Comparison of ENCODE assay signal across 21 mouse cellular contexts in genomic region chr6:143329096-143329495, GRCm38 (mm10).
DNase-seq lines count a peak whose midpoint lies in the region; ATAC-seq and TF ChIP-seq lines count a peak whose summit lies in the region.
"Had no signal": no experiment of that assay in that cellular context is flagged by ENCODE, and none has a peak within 500 bp of the region (broad histone marks: within the 10 kb centered on the region; RNA-seq: fewer than 3 reads in every experiment).

No protein-coding gene starts in this region.

- H3K36me3 ChIP-seq in CH12.LX (replicated peaks in 1 of 2; ENCODE audit: control insufficient read depth in 1 of 2, insufficient read depth in 1 of 2, low read length in 1 of 2): no peaks in the 10 kb centered on the region
- H3K36me3 ChIP-seq: embryonic facial prominence, embryonic 10.5 days; hindbrain, embryonic 10.5 days; limb, embryonic 12.5 days; liver, embryonic 15.5 days; midbrain, embryonic 15.5 days had no signal

- in situ Hi-C loops in CH12.LX (cut with MboI; ENCODE audit: low pct_ligation_motif_present, low pct_unique_long_range_greater_than_20kb, low sequenced_read_pairs): no loop called here

- TF ChIP-seq EP300 in CH12.LX (IDR thresholded peaks at IDR 0.05; ENCODE audit: low read length): no peak

- no peak overlapping the region for H3K4me3 ChIP-seq in left cerebral cortex, adult 2 months
- H3K4me3 ChIP-seq in CH12.LX (replicated peaks in 1 of 3; ENCODE audit: low read depth in 2 of 3, low read length in 2 of 3, poor library complexity in 1 of 3): no peak overlapping the region
- H3K4me3 ChIP-seq: embryonic facial prominence, embryonic 10.5 days; hindbrain, embryonic 10.5 days; limb, embryonic 12.5 days; liver, embryonic 15.5 days; megakaryocyte, embryonic 14.5 days; midbrain, embryonic 15.5 days had no signal

- no peak overlapping the region for H3K9ac ChIP-seq in CH12.LX (ENCODE audit: insufficient read depth, low read depth)
- H3K9ac ChIP-seq: limb, embryonic 12.5 days; liver, embryonic 15.5 days; midbrain, embryonic 15.5 days had no signal

- no peaks in the 10 kb centered on the region for H3K9me3 ChIP-seq in CH12.LX (replicated peaks; ENCODE audit: low read length)
- H3K9me3 ChIP-seq: embryonic facial prominence, embryonic 10.5 days; hindbrain, embryonic 10.5 days; liver, embryonic 15.5 days; midbrain, embryonic 15.5 days had no signal

- peaks cover 0 to 10% of the 10 kb centered on the region in 2 experiments; a peak in 2 of 4 replicates for H3K4me1 ChIP-seq in CH12.LX (ENCODE audit: control insufficient read depth in 1 of 2, insufficient read depth in 2 of 2)
- H3K4me1 ChIP-seq: liver, embryonic 15.5 days had no signal

- no peak overlapping the region for H3K4me2 ChIP-seq in CH12.LX (ENCODE audit: insufficient read depth, low read depth, poor library complexity, severe bottlenecking)
- H3K4me2 ChIP-seq: limb, embryonic 12.5 days; liver, embryonic 15.5 days; midbrain, embryonic 15.5 days had no signal

- TF ChIP-seq RAD21 in CH12.LX (IDR thresholded peaks at IDR 0.05; ENCODE audit: low read depth, low read length): no peak

- no peak for TF ChIP-seq POLR2A in CH12.LX (IDR thresholded peaks at IDR 0.05; ENCODE audit: low read depth, low read length)
- TF ChIP-seq POLR2A in brain, embryonic 14.5 days (IDR thresholded peaks at IDR 0.05; ENCODE audit: borderline replicate concordance, extremely low read depth, insufficient read depth, insufficient read length, poor library complexity, severe bottlenecking): no peak

- H3K79me2 ChIP-seq in CH12.LX (replicated peaks; ENCODE audit: control insufficient read depth, extremely low read depth, insufficient read depth, poor library complexity, severe bottlenecking): no peaks in the 10 kb centered on the region

- dilution Hi-C loops in CH12.LX (cut with MboI; ENCODE audit: extremely low pct_ligation_motif_present, extremely low pct_unique_long_range_greater_than_20kb, low sequenced_read_pairs): no loop called here

- H3K27me3 ChIP-seq in CH12.LX (replicated peaks): no peaks in the 10 kb centered on the region
- H3K27me3 ChIP-seq: liver, embryonic 15.5 days; megakaryocyte, embryonic 14.5 days; midbrain, embryonic 15.5 days had no signal

- peak overlapping the region; percentile 76; the same call in 1 of the 2 replicates for H3K27ac ChIP-seq in left cerebral cortex, adult 2 months
- no peak overlapping the region for H3K27ac ChIP-seq in CH12.LX (ENCODE audit: insufficient read depth, low read depth)
- H3K27ac ChIP-seq: embryonic facial prominence, embryonic 10.5 days; hindbrain, embryonic 10.5 days; limb, embryonic 12.5 days; liver, embryonic 15.5 days; midbrain, embryonic 15.5 days had no signal

- DNase-seq in CD4-positive, CD25-positive, alpha-beta regulatory T cell, adult 2 months (ENCODE audit: low read depth, low spot score): peak; percentile 20
- no peak for DNase-seq in left cerebral cortex, adult 2 months (ENCODE audit: extremely low spot score in 1 of 2, low spot score in 2 of 2)
- no peak for DNase-seq in left cerebral cortex, postnatal 25 days (ENCODE audit: low spot score in 2 of 2)
- peak; percentile 25 for DNase-seq in CH12.LX (ENCODE audit: extremely low read depth)
- no peak for DNase-seq in brain, embryonic 14.5 days (ENCODE audit: low read depth)
- no peak for DNase-seq in cerebellum, adult 9-11 months
- no peak for DNase-seq in neural tube, embryonic 10.5 days (ENCODE audit: extremely low spot score, low spot score)
- DNase-seq: adrenal gland, postnatal 36 days; cerebellum, adult 2 months; gastrocnemius, postnatal 10 days; kidney, adult 9 months; kidney, postnatal 25 days; lung, postnatal 10 days had no signal

- ATAC-seq in CD4-positive, CD25-positive, alpha-beta regulatory T cell, adult 4 months: no peak
- ATAC-seq: inflammation-experienced regulatory T-cells, adult 6 months; midbrain, embryonic 15.5 days had no signal

- intact Hi-C loops in left cerebral cortex, adult 2 months (cut with DNase I): loop anchor here (2.0 to 5.0 kb wide), 2 partner anchors 83 to 148 kb away; no protein-coding TSS in a partner anchor
- intact Hi-C loops in left cerebral cortex, postnatal 25 days (cut with DNase I): no loop called here

- TF ChIP-seq CTCF in left cerebral cortex, adult 2 months (IDR thresholded peaks at IDR 0.05): peak; percentile 38
- TF ChIP-seq CTCF in CH12.LX (conservative IDR thresholded peaks at IDR 0.05 in 1 of 2, IDR thresholded peaks at IDR 0.05 in 1 of 2; ENCODE audit: low read depth in 2 of 2, low read length in 2 of 2): peak; percentile 48 to 51; a peak in 3 of 4 replicates
- TF ChIP-seq CTCF in brain, embryonic 14.5 days (IDR thresholded peaks at IDR 0.05; ENCODE audit: borderline replicate concordance, extremely low read depth, insufficient read depth, insufficient read length): peak; percentile 19; the same call in 1 of the 2 replicates

TF ChIP-seq in CH12.LX, 34 proteins besides CTCF, POLR2A, EP300 and RAD21:
- no peak for TF ChIP-seq MXI1 (IDR thresholded peaks at IDR 0.05; ENCODE audit: low read depth, low read length)
- no peak for TF ChIP-seq USF1 (IDR thresholded peaks at IDR 0.05; ENCODE audit: low read depth, low read length)
- TF ChIP-seq MAZ (IDR thresholded peaks at IDR 0.05; ENCODE audit: low read depth, low read length): no peak
- no peak for TF ChIP-seq ZMIZ1 (IDR thresholded peaks at IDR 0.05; ENCODE audit: low read depth, low read length)
- TF ChIP-seq KAT2A (IDR thresholded peaks at IDR 0.05; ENCODE audit: insufficient replicate concordance, low read length): no peak
- no peak for TF ChIP-seq CHD2 (IDR thresholded peaks at IDR 0.05; ENCODE audit: low read length)
- no peak for TF ChIP-seq MAX (IDR thresholded peaks at IDR 0.05; ENCODE audit: low read length)
- TF ChIP-seq JUND (conservative IDR thresholded peaks at IDR 0.05; ENCODE audit: low read depth, low read length): no peak
- no peak for TF ChIP-seq ZKSCAN1 (IDR thresholded peaks at IDR 0.05; ENCODE audit: borderline replicate concordance, low read depth, low read length)
- no peak for TF ChIP-seq SIN3A (IDR thresholded peaks at IDR 0.05; ENCODE audit: low read length)

Comparison
In these comparisons a context has a peak if more than half of its experiments do, and no peak if none do; other contexts are left out.
1. DNase-seq: peak in CD4-positive, CD25-positive, alpha-beta regulatory T cell, adult 2 months (single experiment) and CH12.LX (single experiment); none in left cerebral cortex, adult 2 months (0 of 2), left cerebral cortex, postnatal 25 days (0 of 2), brain, embryonic 14.5 days (single experiment), cerebellum, adult 9-11 months (single experiment) and neural tube, embryonic 10.5 days (single experiment).
2. Peak in every context shown above with its lines, with median percentiles within 50 percentile points of each other: CTCF ChIP-seq.